24 mouse cellular contexts compared by ENCODE assay signal in genomic region chr12:96594845-96595244, GRCm38 (mm10).
DNase-seq lines count a peak whose midpoint lies in the region; ATAC-seq and TF ChIP-seq lines count a peak whose summit lies in the region.
"Had no signal": no experiment of that assay in that cellular context is flagged by ENCODE, and none has a peak within 500 bp of the region (broad histone marks: within the 10 kb centered on the region; RNA-seq: fewer than 3 reads in every experiment).

No protein-coding gene starts in this region.

- H3K36me3 ChIP-seq in limb, embryonic 14.5 days (ENCODE audit: control insufficient read depth, insufficient read depth, low read length), result no peaks in the 10 kb centered on the region
- H3K36me3 ChIP-seq: embryonic facial prominence, embryonic 12.5 days; limb, embryonic 15.5 days had no signal

- TF ChIP-seq POLR2A in limb, embryonic 14.5 days (IDR thresholded peaks at IDR 0.05; ENCODE audit: borderline replicate concordance, extremely low read depth, insufficient read depth, insufficient read length), result no peak

- peaks cover 2% of the 10 kb centered on the region; the same call in 1 of the 2 replicates for H3K9me3 ChIP-seq in limb, embryonic 14.5 days (ENCODE audit: control insufficient read depth, low read length)
- H3K9me3 ChIP-seq: embryonic facial prominence, embryonic 12.5 days; limb, embryonic 15.5 days had no signal

- H3K27me3 ChIP-seq in limb, embryonic 14.5 days (ENCODE audit: control insufficient read depth, insufficient read depth, low read length), result no peaks in the 10 kb centered on the region
- H3K27me3 ChIP-seq: embryonic facial prominence, embryonic 12.5 days; forebrain, embryonic 13.5 days; limb, embryonic 15.5 days; megakaryocyte, embryonic 14.5 days had no signal

- H3K27ac ChIP-seq in limb, embryonic 14.5 days (replicated peaks; ENCODE audit: low read depth, low read length), result no peak overlapping the region
- H3K27ac ChIP-seq: embryonic facial prominence, embryonic 12.5 days; forebrain, embryonic 13.5 days; hindbrain, postnatal 0 days; layer of hippocampus, adult 2 months; limb, embryonic 15.5 days; liver, embryonic 14.5 days had no signal

- no peak overlapping the region for H3K4me2 ChIP-seq in limb, embryonic 14.5 days (replicated peaks; ENCODE audit: low read depth, low read length, severe bottlenecking)
- H3K4me2 ChIP-seq: embryonic facial prominence, embryonic 12.5 days; forebrain, embryonic 13.5 days; heart, embryonic 11.5 days; limb, embryonic 15.5 days; lung, embryonic 14.5 days had no signal

- no peak overlapping the region for H3K9ac ChIP-seq in limb, embryonic 14.5 days (ENCODE audit: low read depth, low read length, severe bottlenecking)
- H3K9ac ChIP-seq: embryonic facial prominence, embryonic 12.5 days; forebrain, embryonic 13.5 days; limb, embryonic 15.5 days; liver, embryonic 14.5 days; lung, embryonic 14.5 days had no signal

- WGBS in limb, embryonic 14.5 days, result 39% methylated on average over 3 of the region's 3 CpGs

- DNase-seq in embryo, embryonic 10.5 days (ENCODE audit: low spot score), result peak; percentile 11
- no peak for DNase-seq in embryo, embryonic 9.5 days (ENCODE audit: extremely low spot score)
- peak; percentile 56 for DNase-seq in kidney, adult 9 months
- DNase-seq in kidney, postnatal 10 days, result no peak
- peak; percentile 28 for DNase-seq in forelimb bud, embryonic 11.5 days (ENCODE audit: low read depth, low spot score)
- DNase-seq in limb, embryonic 14.5 days (ENCODE audit: low spot score), result peak; percentile 49
- DNase-seq in spleen, postnatal 10 days (ENCODE audit: low spot score in 2 of 2), result no peak
- DNase-seq: adrenal gland, postnatal 10 days; cerebellum, adult 2 months; cerebellum, postnatal 25 days; gastrocnemius, postnatal 10 days; lung, embryonic 14.5 days; lung, postnatal 36 days; midbrain, embryonic 14.5 days; thymus, postnatal 25 days had no signal

- ATAC-seq in limb, embryonic 14.5 days (ENCODE audit: low FRiP score, low read depth), result peak; percentile 65; the same call in 1 of the 2 replicates
- ATAC-seq: forebrain, embryonic 13.5 days; hindbrain, postnatal 0 days; intestine, embryonic 16.5 days had no signal

- 0 out of 2 replicates have a peak, but pooled peaks cover 2% of the 10 kb centered on the region for H3K4me1 ChIP-seq in limb, embryonic 14.5 days (ENCODE audit: control insufficient read depth, insufficient read depth, low read length)
- H3K4me1 ChIP-seq: embryonic facial prominence, embryonic 12.5 days; forebrain, embryonic 13.5 days; limb, embryonic 15.5 days; megakaryocyte, embryonic 14.5 days had no signal

- no peak overlapping the region for H3K4me3 ChIP-seq in limb, embryonic 14.5 days (replicated peaks; ENCODE audit: low read length)
- H3K4me3 ChIP-seq: embryonic facial prominence, embryonic 12.5 days; forebrain, embryonic 13.5 days; layer of hippocampus, adult 2 months; limb, embryonic 15.5 days; megakaryocyte, embryonic 14.5 days had no signal

Comparison
In these comparisons a context has a peak if more than half of its experiments do, and no peak if none do; other contexts are left out.
1. DNase-seq: peak in embryo, embryonic 10.5 days (single experiment), kidney, adult 9 months (single experiment), forelimb bud, embryonic 11.5 days (single experiment) and limb, embryonic 14.5 days (single experiment); none in embryo, embryonic 9.5 days (single experiment), kidney, postnatal 10 days (single experiment) and spleen, postnatal 10 days (0 of 2).